Mouse (Mus musculus) kidney, embryonic 14.5 days (tissue): Measurements from ENCODE around the gene Zbtb34. TPM values are rescaled to one million over a fixed set of nuclear protein-coding genes. Genes with fewer than 3 reads are reported as not detected.

ENCODE experiments used
- ATAC-seq: fragments of 200-750 bp; cut with Nextera tagmentation; 2 replicates; pipeline ENCODE4 v1.8.0; 2017; ENCODE audit warnings: moderate number of reproducible peaks, mild to moderate bottlenecking, moderate TSS enrichment, moderate library complexity; ENCODE audit not compliant: low FRiP score, low TSS enrichment
- H3K27ac ChIP-seq: fragments of 300-500 bp; sonication (generic); 2 replicates; pipeline ENCODE4 v1.5.1; 2014; ENCODE audit warnings: low read depth, mild to moderate bottlenecking, low read length, moderate library complexity, mixed read lengths
- H3K27me3 ChIP-seq: fragments of 300-500 bp; sonication (generic); 2 replicates; pipeline ENCODE4 v1.6.1; 2014; ENCODE audit warnings: mild to moderate bottlenecking, low read length; ENCODE audit not compliant: control insufficient read depth, insufficient read depth
- H3K36me3 ChIP-seq: fragments of 300-500 bp; sonication (generic); 2 replicates; pipeline ENCODE4 v1.6.1; 2014; ENCODE audit warnings: low read length, mixed read lengths; ENCODE audit not compliant: control insufficient read depth, insufficient read depth
- H3K4me1 ChIP-seq: fragments of 300-500 bp; sonication (generic); 2 replicates; pipeline ENCODE4 v1.6.1; 2014; ENCODE audit warnings: low read length, mixed read lengths; ENCODE audit not compliant: control insufficient read depth, insufficient read depth
- H3K4me2 ChIP-seq: fragments of 300-500 bp; sonication (generic); replicated peaks from 2 replicates; pipeline ENCODE4 v1.6.1; 2014; ENCODE audit warnings: low read depth, mild to moderate bottlenecking, low read length
- H3K4me3 ChIP-seq: fragments of 300-500 bp; sonication (generic); 2 replicates; pipeline ENCODE4 v1.5.1; 2014; ENCODE audit warnings: mild to moderate bottlenecking, low read length
- H3K9ac ChIP-seq: fragments of 300-500 bp; sonication (generic); 2 replicates; pipeline ENCODE4 v1.6.1; 2014; ENCODE audit warnings: low read depth, mild to moderate bottlenecking, low read length, moderate library complexity
- H3K9me3 ChIP-seq: fragments of 300-500 bp; sonication (generic); 2 replicates; pipeline ENCODE4 v1.6.1; 2016; ENCODE audit warnings: low read length; ENCODE audit not compliant: control insufficient read depth
- WGBS: fragments of 180-500 bp; shearing (Covaris S2); extraction: QIAGEN DNeasy Blood & Tissue Kit; methylation state at CpG from one replicate; pipeline ENCODE4 v1.1.7; 2014; 5-methylcytosine and 5-hydroxymethylcytosine counted together
- polyA plus RNA-seq: library from polyadenylated mRNA; unstranded; fragments of >200 nt; fragmentation: Nextera tagmentation; extraction: Ambion mirVana; gene quantifications from 2 replicates; pipeline ENCODE4 v1.2.1, GENCODE M21; 2014

Gene Zbtb34
- polyA plus RNA-seq, 1 experiment from 2014 or later = 8.1 TPM

DNA sequence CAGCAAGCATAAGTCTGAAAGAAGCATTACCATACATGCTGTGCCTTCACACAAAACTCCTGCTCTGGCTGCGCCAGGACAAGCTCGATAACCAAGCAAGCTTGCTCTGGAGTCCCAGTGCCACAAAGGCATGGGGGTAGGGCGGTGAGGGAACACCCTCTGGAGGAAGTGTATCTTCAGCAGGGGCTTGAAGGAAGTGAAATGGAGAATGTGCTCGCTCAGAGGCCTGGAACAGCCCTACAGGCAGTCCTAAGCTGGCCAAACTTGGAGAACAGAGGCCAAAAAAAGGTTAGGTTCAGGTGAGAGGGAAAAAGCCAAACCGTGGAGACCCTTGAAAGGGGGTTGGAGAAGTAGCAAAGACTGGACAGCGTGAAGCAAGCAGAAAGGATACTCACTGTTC lies 1.8 kb downstream of the Zbtb34 start:
- peaks cover 13% of the 10 kb centered on the region; the same call in 1 of the 2 replicates for H3K36me3 ChIP-seq
- no peaks in the 10 kb centered on the region for H3K9me3 ChIP-seq
- H3K4me2 ChIP-seq = peak overlapping the region; percentile 66
- no peaks in the 10 kb centered on the region for H3K27me3 ChIP-seq
- peak overlapping the region; percentile 89; the same call in 1 of the 2 replicates for H3K4me3 ChIP-seq
- 44% methylated on average over 6 of the region's 6 CpGs for WGBS
- peaks cover 14% of the 10 kb centered on the region for H3K4me1 ChIP-seq
- no peak overlapping the region for H3K9ac ChIP-seq
- no peak for ATAC-seq
- H3K27ac ChIP-seq = no peak overlapping the region

DNA sequence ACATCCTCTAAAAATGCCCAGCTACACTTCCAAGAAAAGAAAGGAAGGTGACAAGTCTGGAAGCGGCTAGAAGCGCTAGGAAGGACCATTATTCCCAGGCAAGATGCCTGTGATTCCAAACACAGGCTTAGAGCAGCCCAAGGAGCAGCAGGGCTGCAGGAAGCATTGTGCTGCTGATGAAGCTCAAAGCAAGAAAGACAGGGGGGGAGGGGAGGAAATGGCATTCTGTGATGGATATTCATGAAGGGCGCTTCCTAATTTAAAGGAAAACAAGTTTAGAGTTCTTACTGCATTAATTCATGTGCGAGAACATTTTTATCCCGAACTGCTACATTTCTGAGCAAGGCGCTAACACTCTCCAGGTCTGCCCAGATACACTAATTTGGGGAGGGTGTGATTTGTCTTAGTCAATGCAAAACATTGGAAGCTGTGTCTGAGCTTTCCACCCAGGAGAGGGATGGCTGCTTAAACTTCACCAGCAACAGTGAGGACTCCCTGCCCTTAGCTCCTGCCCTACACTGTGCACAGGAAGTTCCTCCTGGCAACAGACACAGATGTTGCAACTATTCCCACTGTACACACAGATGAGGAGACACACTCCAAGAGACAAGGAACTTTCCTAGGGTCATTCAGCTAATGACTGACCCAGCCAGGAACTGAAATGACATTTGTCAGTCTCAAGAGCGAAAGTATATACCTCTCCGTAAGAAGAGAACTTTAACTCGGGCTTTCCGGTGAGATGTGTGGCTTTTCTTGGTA lies 4.3 kb downstream of the Zbtb34 start:
- Histone ChIP-seq H3K27me3 (no peaks in the 10 kb centered on the region), H3K4me3 (no peak overlapping the region), H3K9me3 (no peaks in the 10 kb centered on the region), H3K36me3 (peaks cover 24% of the 10 kb centered on the region; the same call in 1 of the 2 replicates), H3K4me1 (peaks cover 14% of the 10 kb centered on the region), H3K4me2 (no peak overlapping the region), H3K27ac (no peak overlapping the region), H3K9ac (no peak overlapping the region)
- no peak for ATAC-seq
- 83% methylated on average over 10 of the region's 10 CpGs for WGBS

DNA sequence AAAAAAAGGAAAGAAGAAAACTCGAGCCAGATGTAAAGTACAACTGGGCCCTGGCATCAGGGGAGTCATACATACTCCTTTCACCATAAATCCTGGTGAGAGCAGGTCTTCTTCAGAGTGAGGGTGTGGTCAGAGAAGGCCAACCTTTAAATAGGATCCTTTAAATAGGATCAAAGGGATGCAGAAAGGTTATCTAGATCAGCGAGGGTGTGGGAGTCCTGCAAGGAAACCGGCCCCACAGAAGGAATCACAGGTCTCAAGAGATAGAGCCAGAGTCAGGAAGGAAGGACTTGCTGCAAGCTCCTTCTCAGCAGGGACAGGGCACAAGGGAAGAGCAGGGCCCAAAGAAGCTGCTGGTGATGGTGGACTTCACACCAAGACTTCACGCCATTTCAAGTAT lies 13.7 kb downstream of the Zbtb34 start:
- H3K27me3 ChIP-seq = no peaks in the 10 kb centered on the region
- no peaks in the 10 kb centered on the region for H3K4me1 ChIP-seq
- 67% methylated on average over 4 of the region's 4 CpGs for WGBS
- no peaks in the 10 kb centered on the region for H3K9me3 ChIP-seq
- H3K36me3 ChIP-seq = peaks cover 14% of the 10 kb centered on the region; the same call in 1 of the 2 replicates
- no peak overlapping the region for H3K27ac ChIP-seq
- H3K9ac ChIP-seq = no peak overlapping the region
- no peak for ATAC-seq
- H3K4me3 ChIP-seq = no peak overlapping the region
- H3K4me2 ChIP-seq = no peak overlapping the region

DNA sequence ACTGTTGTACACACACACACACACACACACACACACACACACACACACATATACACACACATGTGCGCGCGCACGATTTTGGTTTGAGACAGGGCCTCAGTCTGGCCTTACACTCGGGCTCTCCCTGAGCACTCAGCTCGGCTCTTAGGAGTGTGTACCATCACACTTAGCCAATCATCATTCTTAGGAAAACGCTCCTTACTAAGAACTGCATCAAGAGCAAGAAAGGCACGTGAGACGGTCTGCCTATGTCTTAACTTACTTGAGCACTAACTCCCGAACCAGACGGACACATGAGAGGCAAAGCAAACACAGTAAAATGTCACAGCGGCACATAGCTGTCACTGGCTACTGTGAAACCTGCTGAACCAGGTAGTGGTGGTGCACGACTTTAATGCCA lies 17.1 kb downstream of the Zbtb34 start:
- WGBS = 87% methylated on average over 13 of the region's 13 CpGs
- ATAC-seq = no peak

DNA sequence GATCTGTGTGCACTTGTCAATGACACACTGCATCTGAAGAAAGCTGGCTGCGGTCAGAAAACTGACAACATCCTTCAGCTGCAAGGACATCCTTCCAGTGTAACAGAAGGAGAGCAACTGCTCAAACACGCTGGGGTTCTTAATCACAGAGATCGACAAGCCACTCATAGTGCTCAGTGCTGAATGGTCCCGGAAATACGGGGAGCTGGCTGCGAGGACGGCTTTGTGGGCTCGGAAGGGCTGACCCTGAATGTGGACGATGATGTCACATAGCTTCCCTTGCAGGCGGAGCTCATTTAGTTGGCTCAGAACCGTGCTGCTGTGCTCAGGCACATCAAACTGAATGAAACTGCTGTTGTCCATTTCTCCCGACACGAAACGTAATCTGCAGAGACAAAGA lies 19.0 kb downstream of the Zbtb34 start:
- H3K9me3 ChIP-seq = no peaks in the 10 kb centered on the region
- no peak for ATAC-seq
- no peak overlapping the region for H3K4me2 ChIP-seq
- no peak overlapping the region for H3K27ac ChIP-seq
- H3K27me3 ChIP-seq = no peaks in the 10 kb centered on the region
- no peak overlapping the region for H3K9ac ChIP-seq
- H3K36me3 ChIP-seq = peaks cover 38% of the 10 kb centered on the region
- no peaks in the 10 kb centered on the region for H3K4me1 ChIP-seq
- WGBS = 88% methylated on average over 14 of the region's 14 CpGs
- no peak overlapping the region for H3K4me3 ChIP-seq

More for the DNA sequence above, 17.1 kb downstream of the Zbtb34 start:
- no peak overlapping the region for H3K4me3 ChIP-seq
- H3K27me3 ChIP-seq = no peaks in the 10 kb centered on the region
- no peak overlapping the region for H3K4me2 ChIP-seq
- no peaks in the 10 kb centered on the region for H3K4me1 ChIP-seq
- no peak overlapping the region for H3K27ac ChIP-seq
- H3K9me3 ChIP-seq = no peaks in the 10 kb centered on the region
- H3K9ac ChIP-seq = no peak overlapping the region
- peaks cover 33% of the 10 kb centered on the region for H3K36me3 ChIP-seq

DNA sequence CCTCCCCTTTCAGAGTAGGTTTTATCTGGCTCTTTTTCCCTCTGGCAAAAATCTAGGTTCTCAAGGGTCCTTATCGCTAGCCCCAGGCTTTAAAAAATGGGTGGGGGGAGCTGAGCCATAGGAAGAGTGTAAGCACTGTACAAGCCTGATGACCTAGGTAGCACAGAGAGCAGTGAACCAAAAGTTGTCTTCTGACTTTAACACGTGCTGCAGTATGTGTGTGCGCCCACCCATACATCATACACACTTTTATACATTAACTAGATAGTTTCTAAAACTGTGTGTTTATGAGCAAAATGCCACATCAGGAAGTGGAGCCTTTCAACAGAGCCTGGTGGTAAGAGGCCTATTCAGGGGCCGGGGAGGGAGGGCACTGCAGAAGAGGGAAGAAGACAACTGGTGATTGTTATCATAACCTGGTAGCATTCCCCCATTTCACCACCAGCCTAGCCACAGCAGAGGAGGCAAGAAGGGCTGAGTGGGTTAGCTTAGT lies 27.6 kb downstream of the Zbtb34 start:
- no peak for ATAC-seq
- Histone ChIP-seq H3K9me3 (no peaks in the 10 kb centered on the region), H3K4me2 (no peak overlapping the region), H3K36me3 (peaks cover 12% of the 10 kb centered on the region), H3K4me3 (no peak overlapping the region), H3K9ac (no peak overlapping the region), H3K27ac (no peak overlapping the region), H3K27me3 (no peaks in the 10 kb centered on the region), H3K4me1 (peaks cover 3% of the 10 kb centered on the region; the same call in 1 of the 2 replicates)
- WGBS = 70% methylated on average over 4 of the region's 4 CpGs

DNA sequence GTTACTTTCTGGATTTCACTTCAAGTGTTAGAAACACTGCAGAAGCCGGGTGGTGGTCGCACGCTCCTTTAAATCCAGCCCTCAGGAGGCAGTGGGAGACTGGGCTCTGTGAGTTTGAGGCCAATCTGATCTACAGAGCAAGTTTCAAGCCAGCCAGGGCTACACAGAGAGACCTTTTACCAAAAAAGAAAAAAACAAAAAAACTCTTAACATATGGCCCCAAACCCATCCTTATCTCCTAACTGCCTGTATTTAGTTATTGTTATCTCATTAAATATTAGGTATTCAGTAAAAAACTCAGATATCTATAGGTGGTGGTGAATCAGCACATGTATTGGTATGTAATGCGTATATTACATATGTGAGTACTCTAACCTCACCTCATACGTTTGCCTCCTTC lies 28.5 kb downstream of the Zbtb34 start:
- Histone ChIP-seq H3K9ac (no peak overlapping the region), H3K4me2 (no peak overlapping the region), H3K9me3 (no peaks in the 10 kb centered on the region), H3K36me3 (peaks cover 4% of the 10 kb centered on the region; the same call in 1 of the 2 replicates), H3K27ac (no peak overlapping the region), H3K4me1 (peaks cover 3% of the 10 kb centered on the region; the same call in 1 of the 2 replicates), H3K27me3 (no peaks in the 10 kb centered on the region), H3K4me3 (no peak overlapping the region)
- no peak for ATAC-seq
- 66% methylated on average over 5 of the region's 5 CpGs for WGBS

DNA sequence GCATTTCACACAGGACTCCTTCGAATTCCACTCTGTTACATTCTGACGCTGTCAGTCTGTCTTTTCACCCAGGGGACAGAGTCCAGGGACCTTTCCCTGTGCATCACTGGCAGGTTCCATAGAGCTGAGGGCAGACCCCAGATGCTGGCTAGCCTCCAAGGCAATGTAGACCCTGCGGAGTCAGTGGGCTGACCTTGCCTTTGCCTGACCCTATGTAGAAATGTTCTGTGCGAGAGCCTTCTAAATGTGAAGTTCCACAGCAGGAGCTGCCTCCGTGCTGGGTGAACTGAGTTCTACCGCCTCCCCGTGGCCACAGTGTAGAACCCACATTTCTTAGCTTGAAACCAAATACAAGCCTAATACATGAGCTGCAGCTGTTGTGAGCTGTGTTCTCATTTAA lies 28.9 kb downstream of the Zbtb34 start:
- no peak overlapping the region for H3K9ac ChIP-seq
- no peak for ATAC-seq
- 34% methylated on average over 7 of the region's 7 CpGs for WGBS
- no peak overlapping the region for H3K4me3 ChIP-seq
- H3K4me2 ChIP-seq = no peak overlapping the region
- no peaks in the 10 kb centered on the region for H3K9me3 ChIP-seq
- peaks cover 3% of the 10 kb centered on the region; the same call in 1 of the 2 replicates for H3K4me1 ChIP-seq
- H3K36me3 ChIP-seq = peaks cover 4% of the 10 kb centered on the region; the same call in 1 of the 2 replicates
- H3K27me3 ChIP-seq = no peaks in the 10 kb centered on the region
- H3K27ac ChIP-seq = no peak overlapping the region

DNA sequence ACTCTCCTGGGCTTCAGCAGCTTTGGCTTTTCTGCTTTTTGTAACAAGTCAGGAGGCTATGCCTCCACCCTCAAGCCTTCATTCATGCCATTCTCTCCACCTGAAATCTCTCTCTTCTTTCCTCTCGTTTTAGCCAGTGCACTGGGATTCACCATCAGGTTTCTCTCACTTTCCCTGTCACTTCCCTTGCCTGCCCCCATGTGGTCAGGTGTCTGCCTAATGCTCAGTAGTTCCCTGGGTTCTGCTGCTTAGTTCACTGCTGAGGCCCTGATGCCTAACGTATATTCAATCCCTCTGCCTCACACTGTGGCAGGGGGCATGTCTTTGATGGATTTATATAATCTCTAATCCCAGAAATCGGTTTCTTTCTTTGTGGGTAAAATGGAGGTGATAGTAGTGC lies 29.9 kb downstream of the Zbtb34 start:
- WGBS = 34% methylated on average over 3 of the region's 3 CpGs

More for the DNA sequence above, 29.9 kb downstream of the Zbtb34 start:
- no peaks in the 10 kb centered on the region for H3K9me3 ChIP-seq
- ATAC-seq = no peak
- H3K4me1 ChIP-seq = peaks cover 3% of the 10 kb centered on the region; the same call in 1 of the 2 replicates
- H3K27ac ChIP-seq = no peak overlapping the region
- no peak overlapping the region for H3K4me2 ChIP-seq
- H3K36me3 ChIP-seq = peaks cover under 1% of the 10 kb centered on the region; the same call in 1 of the 2 replicates
- H3K4me3 ChIP-seq = no peak overlapping the region
- H3K27me3 ChIP-seq = no peaks in the 10 kb centered on the region
- no peak overlapping the region for H3K9ac ChIP-seq
